Mouse (Mus musculus): Measurements from ENCODE around the gene Ppm1f. TPM values are rescaled to one million over a fixed set of nuclear protein-coding genes. Genes with fewer than 3 reads are reported as not detected.

The Ppm1f gene
- 1.7 and 6.7 TPM in 2 replicates for polyA plus RNA-seq (2012; ENCODE audit: low replicate concordance)

GRCm38 (mm10) chr16:16896382-16897055, at the start of gene Ppm1f:
Gene Ppm1f, plus strand, starts transcription at chr16:16896469.

GRCm38 (mm10) chr16:16863978-16864377, 32.3 kb upstream of the Ppm1f start, which contains the start of gene Igll1:
Gene Igll1, minus strand, starts transcription at chr16:16863985.

GRCm38 (mm10) chr16:16870617-16871331, 25.5 kb upstream of the Ppm1f start, which contains the start of the genes Top3b and Vpreb1:
Gene Top3b, plus strand, starts transcription at chr16:16870736.
Gene Vpreb1, minus strand, starts transcription at chr16:16870843.

Other genes with a start within 250 kb of the Ppm1f start
- gene Olfr19, start 220.1 kb upstream of the Ppm1f start, polyA plus RNA-seq (2012; ENCODE audit: low replicate concordance) = not detected in 2 replicates
- gene Spag6l, start 67.0 kb upstream of the Ppm1f start, polyA plus RNA-seq (2012; ENCODE audit: low replicate concordance) = not detected in 2 replicates
- 0.36 TPM in 1 of 2 replicates, not detected in the other for gene Igll1, start 32.5 kb upstream of the Ppm1f start, polyA plus RNA-seq (2012; ENCODE audit: low replicate concordance)
- gene Top3b, start 25.7 kb upstream of the Ppm1f start, polyA plus RNA-seq (2012; ENCODE audit: low replicate concordance) = 20.5 and 38.6 TPM in 2 replicates
- not detected in 2 replicates for gene Vpreb1, start 25.6 kb upstream of the Ppm1f start, polyA plus RNA-seq (2012; ENCODE audit: low replicate concordance)
- 38.0 and 46.6 TPM in 2 replicates for gene Mapk1, start 86.9 kb downstream of the Ppm1f start, polyA plus RNA-seq (2012; ENCODE audit: low replicate concordance)
- not detected in 2 replicates for gene Ypel1, start 173.2 kb downstream of the Ppm1f start, polyA plus RNA-seq (2012; ENCODE audit: low replicate concordance)
- 51.0 and 90.8 TPM in 2 replicates for gene Ppil2, start 214.8 kb downstream of the Ppm1f start, polyA plus RNA-seq (2012; ENCODE audit: low replicate concordance)
- 27.9 and 35.4 TPM in 2 replicates for gene 2610318N02Rik, start 228.7 kb downstream of the Ppm1f start, polyA plus RNA-seq (2012; ENCODE audit: low replicate concordance)
- gene Sdf2l1, start 235.9 kb downstream of the Ppm1f start, polyA plus RNA-seq (2012; ENCODE audit: low replicate concordance) = 110 and 285 TPM in 2 replicates
- gene Ydjc, start 248.2 kb downstream of the Ppm1f start, polyA plus RNA-seq (2012; ENCODE audit: low replicate concordance) = 97.8 and 103 TPM in 2 replicates